Mouse (Mus musculus): ENCODE measurements around the gene Shank1. TPM values are rescaled to one million over a fixed set of nuclear protein-coding genes. Genes with fewer than 3 reads are reported as not detected.

Shank1 gene
- polyA plus RNA-seq, 1 experiment from 2014 or later = 0.96 TPM

GRCm38 (mm10) chr7:44305686-44306085 lies 4.4 kb upstream of the Shank1 start:
- peaks cover 3 to 12% of the 10 kb centered on the region in 2 experiments; a peak in 3 of 4 replicates for H3K4me1 ChIP-seq (ENCODE audit: control insufficient read depth in 2 of 2, insufficient read depth in 2 of 2, low read length in 2 of 2)
- ATAC-seq (ENCODE audit: insufficient number of reproducible peaks, insufficient read depth, low FRiP score, low read depth) = no peak
- no peaks in the 10 kb centered on the region for H3K9me3 ChIP-seq (ENCODE audit: control insufficient read depth, low read length)
- 0 out of 4 replicates have a peak overlapping the region, but pooled peaks of 1 of the 2 experiments have one; percentile 45 for H3K27ac ChIP-seq (replicated peaks in 1 of 2; ENCODE audit: control insufficient read depth in 1 of 2, insufficient read depth in 1 of 2, low read depth in 2 of 2, low read length in 2 of 2)
- WGBS = 13% methylated on average over 16 of the region's 16 CpGs
- H3K4me3 ChIP-seq (ENCODE audit: control insufficient read depth in 1 of 2, insufficient read depth in 1 of 2, low read depth in 1 of 2, low read length in 2 of 2) = peak overlapping the region; percentile 58 to 71; a peak in 3 of 4 replicates
- H3K27me3 ChIP-seq (ENCODE audit: control insufficient read depth, insufficient read depth, low read length) = peaks cover 38% of the 10 kb centered on the region
- no peak overlapping the region for H3K9ac ChIP-seq (ENCODE audit: low read length)
- H3K4me2 ChIP-seq (ENCODE audit: low read length) = peak overlapping the region; percentile 90
- H3K36me3 ChIP-seq (ENCODE audit: control insufficient read depth, insufficient read depth, low read length) = no peaks in the 10 kb centered on the region

GRCm38 (mm10) chr7:44306516-44307240 lies 3.4 kb upstream of the Shank1 start, which contains the start of gene Clec11a:
Clec11a (minus strand) TSS chr7:44306902.
- Histone ChIP-seq H3K9ac (ENCODE audit: low read length) (no peak within 1 kb of the TSS), H3K27me3 (ENCODE audit: control insufficient read depth, insufficient read depth, low read length) (peaks cover 45% of the 10 kb centered on the region), H3K4me3 (ENCODE audit: control insufficient read depth in 1 of 2, insufficient read depth in 1 of 2, low read depth in 1 of 2, low read length in 2 of 2) (peak within 1 kb of the TSS; percentile 58 to 71; a peak in 2 of 4 replicates), H3K36me3 (ENCODE audit: control insufficient read depth, insufficient read depth, low read length) (no peaks in the 10 kb centered on the region), H3K27ac (replicated peaks in 1 of 2; ENCODE audit: control insufficient read depth in 1 of 2, insufficient read depth in 1 of 2, low read depth in 2 of 2, low read length in 2 of 2) (0 out of 4 replicates have a peak within 1 kb of the TSS, but pooled peaks of 1 of the 2 experiments have one; percentile 45), H3K9me3 (ENCODE audit: control insufficient read depth, low read length) (no peaks in the 10 kb centered on the region), H3K4me2 (ENCODE audit: low read length) (peak within 1 kb of the TSS; percentile 90), H3K4me1 (ENCODE audit: control insufficient read depth in 2 of 2, insufficient read depth in 2 of 2, low read length in 2 of 2) (peaks cover 3 to 19% of the 10 kb centered on the region in 2 experiments; a peak in 3 of 4 replicates)
- no peak for ATAC-seq (ENCODE audit: insufficient number of reproducible peaks, insufficient read depth, low FRiP score, low read depth)
- 69% methylated on average over 6 of the region's 6 CpGs for WGBS

GRCm38 (mm10) chr7:44307261-44308020 lies 2.6 kb upstream of the Shank1 start:
- H3K4me3 ChIP-seq (ENCODE audit: control insufficient read depth in 1 of 2, insufficient read depth in 1 of 2, low read depth in 1 of 2, low read length in 2 of 2) = no peak overlapping the region
- peaks cover 53% of the 10 kb centered on the region for H3K27me3 ChIP-seq (ENCODE audit: control insufficient read depth, insufficient read depth, low read length)
- no peak overlapping the region for H3K27ac ChIP-seq (replicated peaks in 1 of 2; ENCODE audit: control insufficient read depth in 1 of 2, insufficient read depth in 1 of 2, low read depth in 2 of 2, low read length in 2 of 2)
- WGBS = 50% methylated on average over 9 of the region's 9 CpGs
- H3K4me2 ChIP-seq (ENCODE audit: low read length) = no peak overlapping the region
- H3K9ac ChIP-seq (ENCODE audit: low read length) = no peak overlapping the region
- no peaks in the 10 kb centered on the region for H3K36me3 ChIP-seq (ENCODE audit: control insufficient read depth, insufficient read depth, low read length)
- peaks cover 3 to 22% of the 10 kb centered on the region in 2 experiments; a peak in 3 of 4 replicates for H3K4me1 ChIP-seq (ENCODE audit: control insufficient read depth in 2 of 2, insufficient read depth in 2 of 2, low read length in 2 of 2)
- H3K9me3 ChIP-seq (ENCODE audit: control insufficient read depth, low read length) = no peaks in the 10 kb centered on the region
- ATAC-seq (ENCODE audit: insufficient number of reproducible peaks, insufficient read depth, low FRiP score, low read depth) = no peak

- Histone ChIP-seq H3K4me3 (ENCODE audit: control insufficient read depth in 1 of 2, insufficient read depth in 1 of 2, low read depth in 1 of 2, low read length in 2 of 2) (peak overlapping the region; percentile 44), H3K4me1 (ENCODE audit: control insufficient read depth in 2 of 2, insufficient read depth in 2 of 2, low read length in 2 of 2) (peaks cover 3 to 15% of the 10 kb centered on the region in 2 experiments; a peak in 3 of 4 replicates), H3K36me3 (ENCODE audit: control insufficient read depth, insufficient read depth, low read length) (no peaks in the 10 kb centered on the region), H3K27me3 (ENCODE audit: control insufficient read depth, insufficient read depth, low read length) (peaks cover 69% of the 10 kb centered on the region), H3K9me3 (ENCODE audit: control insufficient read depth, low read length) (no peaks in the 10 kb centered on the region), H3K4me2 (ENCODE audit: low read length) (peak overlapping the region; percentile 92), H3K27ac (replicated peaks in 1 of 2; ENCODE audit: control insufficient read depth in 1 of 2, insufficient read depth in 1 of 2, low read depth in 2 of 2, low read length in 2 of 2) (no peak overlapping the region), H3K9ac (ENCODE audit: low read length) (peak overlapping the region; percentile 67)
- ATAC-seq (ENCODE audit: insufficient number of reproducible peaks, insufficient read depth, low FRiP score, low read depth) = no peak
- 2% methylated on average over 27 of the region's 40 CpGs for WGBS
Measured at GRCm38 (mm10) chr7:44310285-44310877, 328 bp downstream of the Shank1 start.

- Histone ChIP-seq H3K4me2 (ENCODE audit: low read length) (peak overlapping the region; percentile 92), H3K4me3 (ENCODE audit: control insufficient read depth in 1 of 2, insufficient read depth in 1 of 2, low read depth in 1 of 2, low read length in 2 of 2) (peak overlapping the region; percentile 44), H3K9ac (ENCODE audit: low read length) (peak overlapping the region; percentile 67), H3K36me3 (ENCODE audit: control insufficient read depth, insufficient read depth, low read length) (no peaks in the 10 kb centered on the region), H3K4me1 (ENCODE audit: control insufficient read depth in 2 of 2, insufficient read depth in 2 of 2, low read length in 2 of 2) (peaks cover 0 to 15% of the 10 kb centered on the region in 2 experiments; a peak in 3 of 4 replicates), H3K27me3 (ENCODE audit: control insufficient read depth, insufficient read depth, low read length) (peaks cover 70% of the 10 kb centered on the region), H3K27ac (replicated peaks in 1 of 2; ENCODE audit: control insufficient read depth in 1 of 2, insufficient read depth in 1 of 2, low read depth in 2 of 2, low read length in 2 of 2) (no peak overlapping the region), H3K9me3 (ENCODE audit: control insufficient read depth, low read length) (no peaks in the 10 kb centered on the region)
- no peak for ATAC-seq (ENCODE audit: insufficient number of reproducible peaks, insufficient read depth, low FRiP score, low read depth)
- WGBS = 2% methylated on average over 38 of the region's 38 CpGs
Measured at GRCm38 (mm10) chr7:44310878-44311712, 1.0 kb downstream of the Shank1 start.

GRCm38 (mm10) chr7:44311713-44312304 lies 1.8 kb downstream of the Shank1 start:
- no peak for ATAC-seq (ENCODE audit: insufficient number of reproducible peaks, insufficient read depth, low FRiP score, low read depth)

More at GRCm38 (mm10) chr7:44311713-44312304, 1.8 kb downstream of the Shank1 start:
- Histone ChIP-seq H3K36me3 (ENCODE audit: control insufficient read depth, insufficient read depth, low read length) (no peaks in the 10 kb centered on the region), H3K27me3 (ENCODE audit: control insufficient read depth, insufficient read depth, low read length) (peaks cover 75% of the 10 kb centered on the region), H3K4me2 (ENCODE audit: low read length) (no peak overlapping the region), H3K27ac (replicated peaks in 1 of 2; ENCODE audit: control insufficient read depth in 1 of 2, insufficient read depth in 1 of 2, low read depth in 2 of 2, low read length in 2 of 2) (no peak overlapping the region), H3K9ac (ENCODE audit: low read length) (no peak overlapping the region), H3K4me3 (ENCODE audit: control insufficient read depth in 1 of 2, insufficient read depth in 1 of 2, low read depth in 1 of 2, low read length in 2 of 2) (no peak overlapping the region; a peak in 1 of 4 replicates), H3K4me1 (ENCODE audit: control insufficient read depth in 2 of 2, insufficient read depth in 2 of 2, low read length in 2 of 2) (peaks cover 0 to 15% of the 10 kb centered on the region in 2 experiments; a peak in 3 of 4 replicates), H3K9me3 (ENCODE audit: control insufficient read depth, low read length) (no peaks in the 10 kb centered on the region)
- WGBS = 16% methylated on average over 6 of the region's 6 CpGs

All from heart, embryonic 14.5 days (tissue).